Mouse (Mus musculus) heart, adult 10 weeks (tissue): ENCODE results near the gene Hist1h3i. TPM values are rescaled to one million over a fixed set of nuclear protein-coding genes. Genes with fewer than 3 reads are reported as not detected.

Source experiments
- polyA plus RNA-seq: library from polyadenylated mRNA; stranded (reverse); fragments of 350-450 nt; fragmentation: Illumina TruSeq; extraction: RNeasy Lipid Tissue Mini Kit (QIAGEN cat#74804); gene quantifications from one replicate; pipeline ENCODE4 v1.2.3, GENCODE M21; 2014; ENCODE audit warnings: low read depth, low replicate concordance

Gene Hist1h3i
- 2.4 TPM for polyA plus RNA-seq

DNA sequence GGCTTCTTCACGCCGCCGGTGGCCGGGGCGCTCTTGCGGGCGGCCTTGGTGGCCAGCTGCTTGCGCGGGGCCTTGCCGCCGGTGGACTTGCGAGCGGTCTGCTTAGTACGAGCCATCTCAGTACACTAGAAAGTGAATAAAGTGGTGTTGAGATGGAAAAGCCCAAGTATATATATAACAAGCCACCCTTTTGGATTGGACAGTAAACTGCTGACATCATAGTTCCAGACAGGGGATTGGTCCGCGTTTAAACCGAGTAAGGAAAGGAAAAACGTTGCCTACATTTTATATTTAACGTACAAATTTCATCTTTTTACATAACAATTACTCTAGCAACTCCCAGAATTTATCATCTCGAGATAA, at the start of gene Hist1h3i:
Hist1h3i (minus strand) TSS at position 116 of the 363 bp plus-strand sequence.

DNA sequence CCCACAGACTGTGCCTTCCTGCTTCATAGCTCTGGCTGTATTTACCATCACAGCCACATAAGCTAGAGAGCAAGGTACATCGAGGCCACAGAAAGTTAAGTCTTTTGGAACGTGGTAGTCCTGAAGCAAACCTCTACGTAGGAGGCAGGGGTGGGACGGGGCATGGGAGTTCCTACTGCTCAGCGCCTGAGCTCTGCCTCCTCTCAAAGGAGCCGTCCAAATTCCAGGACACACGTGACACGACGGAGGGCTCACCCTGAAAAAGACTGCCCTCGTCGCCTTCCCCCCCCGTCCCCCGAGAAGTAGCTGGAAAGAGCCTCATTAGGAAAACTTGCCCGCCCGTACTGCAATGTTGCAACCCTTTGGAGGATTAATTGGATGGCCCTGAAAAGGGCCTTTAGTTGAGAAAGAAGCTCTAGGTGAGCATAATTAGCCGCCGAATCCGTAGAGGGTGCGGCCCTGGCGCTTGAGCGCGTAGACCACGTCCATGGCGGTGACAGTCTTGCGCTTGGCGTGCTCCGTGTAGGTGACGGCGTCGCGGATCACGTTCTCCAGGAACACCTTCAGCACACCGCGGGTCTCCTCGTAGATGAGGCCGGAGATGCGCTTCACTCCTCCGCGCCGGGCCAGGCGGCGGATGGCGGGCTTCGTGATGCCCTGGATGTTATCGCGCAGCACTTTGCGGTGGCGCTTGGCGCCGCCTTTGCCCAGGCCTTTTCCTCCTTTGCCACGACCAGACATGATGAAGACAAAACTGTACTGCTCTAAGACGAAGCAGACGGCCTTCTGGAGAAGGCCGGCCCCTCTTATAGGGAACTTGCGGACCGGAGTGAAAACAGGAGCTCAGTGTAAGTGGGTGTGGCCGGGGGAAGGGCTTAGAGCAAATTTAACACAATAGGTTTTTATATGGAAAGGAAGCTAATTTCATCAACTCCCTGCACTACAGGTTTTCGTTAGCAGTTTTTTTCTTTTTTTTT, 48.5 kb upstream of the Hist1h3i start, which contains the start of gene Hist1h4n:
Hist1h4n (minus strand) TSS at position 779 of the 977 bp plus-strand sequence.

DNA sequence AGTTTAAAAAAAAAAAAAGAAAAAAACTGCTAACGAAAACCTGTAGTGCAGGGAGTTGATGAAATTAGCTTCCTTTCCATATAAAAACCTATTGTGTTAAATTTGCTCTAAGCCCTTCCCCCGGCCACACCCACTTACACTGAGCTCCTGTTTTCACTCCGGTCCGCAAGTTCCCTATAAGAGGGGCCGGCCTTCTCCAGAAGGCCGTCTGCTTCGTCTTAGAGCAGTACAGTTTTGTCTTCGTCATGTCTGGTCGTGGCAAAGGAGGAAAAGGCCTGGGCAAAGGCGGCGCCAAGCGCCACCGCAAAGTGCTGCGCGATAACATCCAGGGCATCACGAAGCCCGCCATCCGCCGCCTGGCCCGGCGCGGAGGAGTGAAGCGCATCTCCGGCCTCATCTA, 28.4 kb upstream of the Hist1h3i start, which contains the start of gene Hist1h4m:
Hist1h4m (plus strand) TSS at position 208 of the 400 bp plus-strand sequence.

DNA sequence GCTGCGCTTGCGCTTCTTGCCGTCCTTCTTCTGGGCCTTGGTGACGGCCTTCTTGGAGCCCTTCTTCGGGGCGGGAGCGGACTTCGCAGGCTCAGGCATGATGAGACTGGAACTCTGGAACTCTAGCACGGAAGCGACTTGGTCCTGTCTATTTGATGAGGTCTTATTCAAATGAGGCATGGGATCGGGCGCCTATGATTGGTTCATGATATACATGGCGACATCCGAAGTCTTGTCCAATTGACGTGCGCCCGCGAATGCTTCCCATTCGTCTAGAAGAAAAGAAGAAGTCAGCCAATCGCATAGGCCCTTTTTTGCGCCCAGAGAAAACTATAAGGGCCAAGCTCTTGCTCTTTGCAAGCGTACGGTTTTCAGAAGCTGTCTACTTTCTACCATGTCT, 26.9 kb upstream of the Hist1h3i start, which contains the start of the genes Hist1h2bq and Hist1h2ao:
Hist1h2bq (minus strand) TSS at position 125 of the 400 bp plus-strand sequence.
Hist1h2ao (plus strand) TSS at position 393 of the 400 bp plus-strand sequence.

DNA sequence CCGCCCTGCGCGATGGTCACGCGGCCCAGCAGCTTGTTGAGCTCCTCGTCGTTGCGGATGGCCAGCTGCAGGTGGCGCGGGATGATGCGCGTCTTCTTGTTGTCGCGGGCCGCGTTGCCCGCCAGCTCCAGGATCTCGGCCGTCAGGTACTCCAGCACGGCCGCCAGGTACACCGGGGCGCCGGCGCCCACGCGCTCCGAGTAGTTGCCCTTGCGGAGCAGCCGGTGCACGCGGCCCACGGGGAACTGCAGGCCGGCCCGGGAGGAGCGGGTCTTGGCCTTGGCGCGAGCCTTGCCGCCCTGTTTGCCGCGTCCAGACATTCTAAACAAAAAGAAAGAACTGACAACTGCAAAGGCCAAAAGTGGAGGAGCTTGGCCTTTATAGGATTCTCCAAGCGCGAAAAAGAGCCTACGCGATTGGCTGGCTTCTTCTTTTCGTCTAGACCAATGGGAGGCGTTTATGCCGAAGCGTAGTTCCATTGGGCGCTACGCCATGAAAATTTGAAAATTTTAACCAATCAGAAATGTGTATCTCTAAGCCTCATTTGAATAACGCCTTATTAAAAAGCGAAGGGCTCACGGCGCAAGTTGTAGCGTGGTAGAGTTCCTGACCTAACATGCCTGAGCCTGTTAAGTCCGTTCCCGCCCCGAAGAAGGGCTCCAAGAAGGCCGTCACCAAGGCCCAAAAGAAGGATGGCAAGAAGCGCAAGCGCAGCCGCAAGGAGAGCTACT, 3.9 kb upstream of the Hist1h3i start, which contains the start of the genes Hist1h2an and Hist1h2bp:
Hist1h2an (minus strand) TSS at position 320 of the 731 bp plus-strand sequence.
Hist1h2bp (plus strand) TSS at position 563 of the 731 bp plus-strand sequence.

DNA sequence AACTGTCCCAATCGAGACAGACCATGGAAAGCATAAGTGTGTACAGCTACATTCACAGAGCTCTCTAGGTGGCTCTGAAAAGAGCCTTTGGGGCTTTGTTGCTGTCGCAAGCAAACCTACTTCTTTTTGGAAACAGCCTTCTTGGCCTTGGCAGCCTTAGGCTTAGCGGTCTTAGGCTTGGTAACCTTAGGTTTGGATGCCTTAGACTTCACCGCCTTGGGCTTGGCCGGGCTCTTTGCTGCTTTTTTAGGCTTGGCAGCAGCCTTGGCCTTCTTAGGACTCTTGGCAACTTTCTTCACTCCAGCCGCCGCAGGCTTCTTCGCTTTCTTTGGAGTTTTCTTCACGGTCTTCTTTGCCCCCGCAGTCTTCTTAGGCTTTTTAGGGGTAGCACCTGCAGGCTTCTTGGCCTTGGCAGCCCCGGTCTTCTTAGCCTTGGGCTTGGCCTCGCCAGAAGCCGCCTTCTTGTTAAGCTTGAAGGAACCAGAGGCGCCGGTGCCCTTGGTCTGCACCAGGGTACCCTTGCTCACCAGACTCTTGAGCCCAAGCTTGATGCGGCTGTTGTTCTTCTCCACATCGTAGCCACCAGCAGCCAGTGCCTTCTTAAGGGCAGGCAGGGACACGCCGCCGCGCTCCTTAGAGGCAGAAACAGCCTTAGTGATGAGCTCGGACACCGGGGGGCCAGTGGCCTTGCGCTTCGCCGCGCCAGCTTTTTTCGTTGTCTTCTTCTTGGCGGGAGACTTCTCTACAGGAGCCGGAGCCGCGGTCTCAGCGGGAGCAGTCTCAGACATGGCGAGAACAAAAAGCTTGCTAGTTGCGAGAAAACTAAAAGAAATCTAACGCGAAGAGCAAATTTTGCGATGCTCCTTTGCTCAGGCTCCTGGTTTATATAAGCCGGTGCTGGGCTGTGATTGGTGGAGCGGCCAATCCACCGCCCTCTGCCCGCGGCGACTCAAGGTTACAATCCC, 3.1 kb downstream of the Hist1h3i start, which contains the start of gene Hist1h1b:
Hist1h1b (minus strand) TSS at position 859 of the 965 bp plus-strand sequence.

DNA sequence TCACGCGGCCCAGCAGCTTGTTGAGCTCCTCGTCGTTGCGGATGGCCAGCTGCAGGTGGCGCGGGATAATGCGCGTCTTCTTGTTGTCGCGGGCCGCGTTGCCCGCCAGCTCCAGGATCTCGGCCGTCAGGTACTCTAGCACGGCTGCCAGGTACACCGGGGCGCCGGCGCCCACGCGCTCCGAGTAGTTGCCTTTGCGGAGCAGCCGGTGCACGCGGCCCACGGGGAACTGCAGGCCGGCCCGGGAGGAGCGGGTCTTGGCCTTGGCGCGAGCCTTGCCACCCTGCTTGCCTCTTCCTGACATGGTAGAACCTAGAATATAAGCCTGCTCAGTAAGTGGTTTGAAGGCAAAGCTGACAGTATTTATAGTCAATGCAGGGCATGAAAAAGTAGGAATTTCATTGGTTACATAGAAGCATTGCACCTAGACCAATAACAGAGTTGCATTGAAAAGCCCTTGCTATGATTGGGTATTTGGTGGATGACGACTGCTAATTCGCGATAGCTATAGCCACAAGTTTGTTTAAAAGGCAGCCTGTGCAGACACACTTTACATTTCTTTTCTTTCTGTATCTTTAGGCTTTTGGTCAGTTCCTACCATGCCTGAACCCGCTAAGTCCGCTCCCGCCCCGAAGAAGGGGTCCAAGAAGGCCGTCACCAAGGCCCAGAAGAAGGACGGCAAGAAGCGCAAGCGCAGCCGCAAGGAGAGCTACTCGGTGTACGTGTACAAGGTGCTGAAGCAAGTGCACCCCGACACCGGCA, 29.5 kb downstream of the Hist1h3i start, which contains the start of the genes Hist1h2ak and Hist1h2bn:
Hist1h2ak (minus strand) TSS at position 304 of the 762 bp plus-strand sequence.
Hist1h2bn (plus strand) TSS at position 600 of the 762 bp plus-strand sequence.

DNA sequence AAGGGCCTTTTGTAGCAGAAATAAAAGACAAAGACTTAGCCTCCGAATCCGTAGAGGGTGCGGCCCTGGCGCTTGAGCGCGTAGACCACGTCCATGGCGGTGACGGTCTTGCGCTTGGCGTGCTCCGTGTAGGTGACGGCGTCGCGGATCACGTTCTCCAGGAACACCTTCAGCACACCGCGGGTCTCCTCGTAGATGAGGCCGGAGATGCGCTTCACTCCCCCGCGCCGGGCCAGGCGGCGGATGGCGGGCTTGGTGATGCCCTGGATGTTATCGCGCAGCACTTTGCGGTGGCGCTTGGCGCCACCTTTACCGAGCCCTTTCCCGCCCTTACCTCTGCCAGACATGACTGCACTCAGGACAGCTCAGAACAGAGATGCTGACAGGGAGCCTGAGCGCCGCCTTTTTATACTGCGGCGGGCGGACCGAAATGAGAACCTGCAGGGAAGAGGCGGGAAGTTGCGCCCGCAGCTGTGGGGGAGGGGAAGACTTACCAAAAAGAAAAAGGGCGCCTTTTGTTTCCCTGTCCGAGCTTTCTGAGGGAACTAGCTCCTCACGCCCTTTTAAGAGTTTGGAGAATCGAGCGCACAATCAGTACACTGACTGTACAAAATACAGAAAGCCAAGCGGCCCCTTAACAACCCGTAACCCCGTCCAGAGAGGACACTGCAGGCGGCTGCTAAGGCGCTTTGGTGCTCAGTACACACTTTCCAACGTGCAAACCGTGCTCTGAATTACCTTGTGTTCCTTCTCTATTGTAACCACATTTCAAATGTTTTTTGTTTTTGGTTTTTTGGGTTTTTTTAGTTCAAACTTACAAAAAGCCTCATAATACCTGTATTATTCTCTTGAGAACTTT, 32.8 kb downstream of the Hist1h3i start, which contains the start of gene Hist1h4k:
Hist1h4k (minus strand) TSS at position 347 of the 859 bp plus-strand sequence.

DNA sequence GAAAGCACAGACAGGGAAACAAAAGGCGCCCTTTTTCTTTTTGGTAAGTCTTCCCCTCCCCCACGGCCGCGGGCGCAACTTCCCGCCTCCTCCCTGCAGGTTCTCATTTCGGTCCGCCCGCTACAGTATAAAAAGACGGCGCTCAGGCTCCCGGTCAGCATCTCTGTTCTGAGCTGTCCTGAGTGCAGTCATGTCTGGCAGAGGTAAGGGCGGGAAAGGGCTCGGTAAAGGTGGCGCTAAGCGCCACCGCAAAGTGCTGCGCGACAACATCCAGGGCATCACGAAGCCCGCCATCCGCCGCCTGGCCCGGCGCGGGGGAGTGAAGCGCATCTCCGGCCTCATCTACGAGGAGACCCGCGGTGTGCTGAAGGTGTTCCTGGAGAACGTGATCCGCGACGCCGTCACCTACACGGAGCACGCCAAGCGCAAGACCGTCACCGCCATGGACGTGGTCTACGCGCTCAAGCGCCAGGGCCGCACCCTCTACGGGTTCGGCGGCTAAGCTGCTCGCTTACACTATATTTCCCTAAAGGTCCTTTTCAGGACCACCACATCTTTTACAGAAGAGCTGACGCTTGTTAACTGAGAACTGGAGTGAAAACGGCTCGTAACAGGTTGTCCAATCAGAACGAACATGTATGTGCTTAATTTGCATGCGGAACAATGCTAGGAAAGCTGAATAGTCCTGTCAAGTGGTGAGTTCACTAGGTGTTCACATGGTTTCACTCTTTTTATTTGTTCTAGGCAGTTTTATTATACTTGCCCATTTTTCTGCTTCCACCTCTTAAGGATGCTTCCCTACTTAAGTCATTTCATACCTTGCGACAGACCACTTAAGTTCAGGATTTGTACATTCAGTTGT, 48.0 kb downstream of the Hist1h3i start, which contains the start of gene Hist1h4j:
Hist1h4j (plus strand) TSS at position 159 of the 862 bp plus-strand sequence.

Other genes starting within 250 kb of the Hist1h3i start
- not detected for gene Olfr1366, start 240.6 kb downstream of the Hist1h3i start, polyA plus RNA-seq
- gene Olfr1535, start 223.5 kb downstream of the Hist1h3i start, polyA plus RNA-seq = not detected
- not detected for gene Olfr1364, start 201.6 kb downstream of the Hist1h3i start, polyA plus RNA-seq
- not detected for gene Olfr1362, start 169.3 kb downstream of the Hist1h3i start, polyA plus RNA-seq
- gene Olfr11, start 140.9 kb downstream of the Hist1h3i start, polyA plus RNA-seq = not detected
- gene Olfr1361, start 120.0 kb downstream of the Hist1h3i start, polyA plus RNA-seq = not detected
- not detected for gene Olfr1360, start 106.0 kb downstream of the Hist1h3i start, polyA plus RNA-seq
- not detected for gene Olfr1359, start 85.3 kb downstream of the Hist1h3i start, polyA plus RNA-seq
- not detected for gene Hist1h2bl, start 67.2 kb downstream of the Hist1h3i start, polyA plus RNA-seq
- gene Hist1h2ai, start 66.9 kb downstream of the Hist1h3i start, polyA plus RNA-seq = not detected
- not detected for gene Hist1h3h, start 65.7 kb downstream of the Hist1h3i start, polyA plus RNA-seq
- gene Hist1h2bm, start 61.3 kb downstream of the Hist1h3i start, polyA plus RNA-seq = not detected
- gene Hist1h4j, start 48.3 kb downstream of the Hist1h3i start, polyA plus RNA-seq = not detected
- gene Hist1h4k, start 32.9 kb downstream of the Hist1h3i start, polyA plus RNA-seq = not detected
- not detected for gene Hist1h2ak, start 29.5 kb downstream of the Hist1h3i start, polyA plus RNA-seq
- gene Hist1h2bn, start 29.2 kb downstream of the Hist1h3i start, polyA plus RNA-seq = not detected
- not detected for gene Hist1h1b, start 2.7 kb downstream of the Hist1h3i start, polyA plus RNA-seq
- not detected for gene Hist1h2an, start 3.8 kb upstream of the Hist1h3i start, polyA plus RNA-seq
- gene Hist1h2bp, start 4.1 kb upstream of the Hist1h3i start, polyA plus RNA-seq = not detected
- 0.92 TPM for gene Hist1h2bq, start 26.8 kb upstream of the Hist1h3i start, polyA plus RNA-seq
- gene Hist1h2ao, start 27.1 kb upstream of the Hist1h3i start, polyA plus RNA-seq = not detected
- not detected for gene Hist1h4m, start 28.4 kb upstream of the Hist1h3i start, polyA plus RNA-seq
- not detected for gene Hist1h4n, start 48.8 kb upstream of the Hist1h3i start, polyA plus RNA-seq
- gene Hist1h2ap, start 50.1 kb upstream of the Hist1h3i start, polyA plus RNA-seq = not detected
- not detected for gene Hist1h2br, start 50.4 kb upstream of the Hist1h3i start, polyA plus RNA-seq
- gene Zfp184, start 161.7 kb upstream of the Hist1h3i start, polyA plus RNA-seq = 0.31 TPM
- gene Pom121l2, start 197.8 kb upstream of the Hist1h3i start, polyA plus RNA-seq = not detected
- not detected for gene Prss16, start 226.4 kb upstream of the Hist1h3i start, polyA plus RNA-seq